Mouse (Mus musculus) heart, postnatal 14 days (tissue): ENCODE data around the gene Rcl1. TPM values are rescaled to one million over a fixed set of nuclear protein-coding genes. Genes with fewer than 3 reads are reported as not detected.

ENCODE experiments used
- DNase-seq, 2 experiments: peaks; one replicate each; pipeline ENCODE4 v3.0.0; 2021 to 2022
- intact Hi-C: fragments of 180-260 bp; cut with DNase I; formaldehyde crosslinking; loops from one replicate; pipeline ENCODE4 v1.15.1; 2025
- total RNA-seq, 2 experiments: library from RNA; stranded (reverse); gene quantifications; 2 replicates each; pipeline ENCODE4 v1.2.3; 2021

Rcl1 gene
- total RNA-seq, 2 experiments from 2014 or later = 5.6 to 6.8 TPM

DNA sequence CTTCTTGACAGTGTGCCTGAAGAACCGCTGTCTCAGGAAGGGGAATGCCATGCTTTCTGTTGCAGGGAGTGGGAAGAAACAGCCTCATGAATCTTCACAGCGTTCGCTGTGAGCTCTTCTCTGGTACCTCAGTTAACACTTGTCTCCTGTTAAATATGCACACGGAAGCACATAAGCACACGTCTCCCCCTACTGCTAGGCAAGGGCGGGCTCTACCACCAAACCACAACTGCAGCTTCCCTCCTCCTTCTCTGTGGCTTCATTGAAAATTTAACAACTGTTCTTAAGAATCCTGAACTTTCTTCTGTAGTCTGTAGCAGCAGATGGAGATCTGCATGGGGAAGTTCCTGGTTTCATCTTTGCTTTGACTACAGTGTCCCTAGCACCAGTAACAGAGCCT lies 41.1 kb downstream of the Rcl1 start:
- no peak for DNase-seq
- intact Hi-C loops = loop anchor here (5.0 kb wide), 1 partner anchor 110 kb away; the partner anchor contains the start of gene Jak2

- DNase-seq = no peak
- intact Hi-C loops = no loop called here
These were observed 44.2 kb downstream of the Rcl1 start for GRCm38 (mm10) chr19:29145421-29145820.

GRCm38 (mm10) chr19:29146820-29147219 lies 45.6 kb downstream of the Rcl1 start:
- DNase-seq = no peak
- intact Hi-C loops = no loop called here

GRCm38 (mm10) chr19:29149583-29149982 lies 48.4 kb downstream of the Rcl1 start:
- no peak for DNase-seq
- intact Hi-C loops = no loop called here

- intact Hi-C loops = no loop called here
- DNase-seq = no peak
These were observed 48.9 kb downstream of the Rcl1 start for GRCm38 (mm10) chr19:29150038-29150437.

- DNase-seq = no peak
- intact Hi-C loops = no loop called here
These were observed 50.3 kb downstream of the Rcl1 start for GRCm38 (mm10) chr19:29151443-29151842.

- no peak for DNase-seq
- intact Hi-C loops = no loop called here
These were observed 54.4 kb downstream of the Rcl1 start for GRCm38 (mm10) chr19:29155552-29155951.

DNA sequence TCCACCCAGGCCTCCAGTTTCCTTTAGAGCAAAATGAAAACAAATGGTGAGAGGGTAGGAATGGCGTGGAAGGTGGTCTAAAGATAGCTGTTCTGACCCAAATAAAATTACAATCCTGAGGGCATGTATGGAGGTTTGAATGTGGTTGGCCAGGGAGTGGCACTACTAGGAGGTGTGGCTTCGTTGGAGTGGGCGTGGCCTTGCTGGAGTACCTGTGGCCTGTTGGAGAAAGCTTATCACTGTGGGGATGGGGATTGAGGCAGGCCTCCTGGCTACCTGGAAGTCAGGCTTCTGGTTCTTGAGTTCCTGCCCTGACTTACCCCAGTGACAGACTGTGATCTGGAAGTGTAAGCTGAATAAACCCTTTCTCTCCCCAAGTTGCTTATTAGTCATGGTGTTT lies 55.2 kb downstream of the Rcl1 start:
- intact Hi-C loops = no loop called here

GRCm38 (mm10) chr19:29157678-29158466 lies 56.7 kb downstream of the Rcl1 start:
- intact Hi-C loops = no loop called here
- DNase-seq = no peak

More for the DNA sequence above, 55.2 kb downstream of the Rcl1 start:
- DNase-seq = no peak

DNA sequence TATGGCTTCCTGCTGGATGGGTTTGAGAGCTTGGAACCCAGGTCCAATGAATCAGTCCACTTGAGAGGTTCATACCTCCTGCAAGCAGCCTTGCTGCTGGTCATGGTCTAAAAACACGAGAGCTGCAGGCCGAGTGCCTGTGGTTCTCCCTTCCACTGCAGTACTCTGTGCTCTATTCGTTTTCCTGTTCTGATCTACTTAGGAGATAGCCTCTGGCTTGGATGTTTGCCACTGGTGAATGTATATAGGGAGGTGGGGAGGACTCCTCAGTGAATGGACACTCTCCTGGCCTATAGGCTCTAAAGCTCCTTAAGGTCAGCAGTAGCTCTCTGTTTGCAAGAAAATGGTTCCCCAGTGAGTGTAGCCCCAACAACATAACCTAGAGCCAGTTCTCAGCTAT lies 57.3 kb downstream of the Rcl1 start:
- intact Hi-C loops = no loop called here
- no peak for DNase-seq

GRCm38 (mm10) chr19:29163817-29164527 lies 62.8 kb downstream of the Rcl1 start:
- intact Hi-C loops = no loop called here
- no peak for DNase-seq

- no peak for DNase-seq
- intact Hi-C loops = no loop called here
These were observed 63.5 kb downstream of the Rcl1 start for GRCm38 (mm10) chr19:29164528-29165166.

DNA sequence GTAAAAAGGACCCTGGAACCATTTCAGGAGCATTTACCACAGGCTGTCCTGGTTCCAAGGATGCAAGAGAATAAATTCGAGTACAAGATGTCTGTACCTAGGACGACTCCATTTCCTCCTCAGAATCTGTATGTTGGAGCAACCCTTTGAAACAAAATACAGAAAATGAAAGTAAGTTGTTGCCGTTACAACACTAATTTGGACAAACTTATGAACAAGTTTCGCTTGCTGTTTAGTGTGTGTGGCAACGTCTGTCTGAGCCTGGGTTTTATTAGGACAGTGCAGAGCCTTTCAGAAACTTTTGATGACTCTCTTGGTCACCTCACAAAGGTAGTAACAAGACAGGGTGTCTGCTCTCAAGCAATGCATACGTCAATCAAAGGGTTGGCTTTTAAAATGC lies 66.8 kb downstream of the Rcl1 start:
- intact Hi-C loops = no loop called here
- DNase-seq = no peak

GRCm38 (mm10) chr19:29180336-29180735 lies 79.2 kb downstream of the Rcl1 start:
- DNase-seq = no peak
- intact Hi-C loops = no loop called here

- DNase-seq = no peak
- intact Hi-C loops = no loop called here
These were observed 81.0 kb downstream of the Rcl1 start for GRCm38 (mm10) chr19:29182166-29182565.

GRCm38 (mm10) chr19:29185122-29185521 lies 83.9 kb downstream of the Rcl1 start:
- no peak for DNase-seq
- intact Hi-C loops = no loop called here

GRCm38 (mm10) chr19:29185552-29186232 lies 84.5 kb downstream of the Rcl1 start:
- intact Hi-C loops = no loop called here
- DNase-seq = no peak

DNA sequence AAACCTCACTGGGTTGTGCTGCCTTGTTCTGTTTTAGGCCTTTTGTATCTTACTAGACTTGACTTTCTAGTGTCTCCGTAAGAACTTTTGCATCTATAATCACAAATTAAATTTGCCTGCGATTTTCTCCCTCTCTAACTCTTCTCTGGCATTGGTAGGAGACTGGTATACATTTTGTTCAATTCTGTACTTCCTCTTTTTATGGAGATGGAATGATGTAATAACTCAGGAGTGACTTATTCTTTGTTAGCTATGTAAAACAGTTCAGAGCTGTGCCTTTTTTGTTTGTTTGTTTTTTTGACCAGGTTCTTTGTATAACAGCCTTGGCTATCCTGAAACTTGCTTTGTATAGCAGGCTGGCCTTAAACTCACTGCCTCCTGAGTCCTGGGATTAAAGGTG lies 87.7 kb downstream of the Rcl1 start:
- DNase-seq = no peak
- intact Hi-C loops = no loop called here
